Mouse (Mus musculus) layer of hippocampus, adult 9-10 months (tissue): ENCODE results near the gene Ddx52.

ENCODE experiments used
- DNase-seq: peaks from one replicate; pipeline ENCODE4 v3.0.0; 2022; ENCODE audit warnings: low spot score

Ddx52 gene

DNA sequence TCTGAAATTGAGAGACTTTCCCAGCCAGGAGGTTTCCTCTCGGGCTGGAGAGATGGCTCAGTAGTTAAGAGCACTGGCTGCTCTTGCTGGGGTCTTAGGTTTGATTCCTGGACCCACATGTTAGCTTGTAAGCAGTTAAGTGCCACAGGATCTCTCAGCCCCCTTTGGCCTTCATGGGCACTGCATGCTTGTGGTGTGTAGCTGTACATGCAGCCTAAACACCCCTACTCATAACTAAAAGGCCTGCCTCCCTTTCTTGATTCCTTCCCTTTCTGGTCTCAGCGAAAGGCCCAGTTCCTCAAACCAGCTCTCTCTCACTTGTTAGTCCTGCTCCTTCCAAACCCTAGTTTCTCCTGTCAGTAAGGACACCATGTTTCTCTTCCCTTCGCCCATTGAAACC lies 27.2 kb downstream of the Ddx52 start:
- DNase-seq = no peak

DNA sequence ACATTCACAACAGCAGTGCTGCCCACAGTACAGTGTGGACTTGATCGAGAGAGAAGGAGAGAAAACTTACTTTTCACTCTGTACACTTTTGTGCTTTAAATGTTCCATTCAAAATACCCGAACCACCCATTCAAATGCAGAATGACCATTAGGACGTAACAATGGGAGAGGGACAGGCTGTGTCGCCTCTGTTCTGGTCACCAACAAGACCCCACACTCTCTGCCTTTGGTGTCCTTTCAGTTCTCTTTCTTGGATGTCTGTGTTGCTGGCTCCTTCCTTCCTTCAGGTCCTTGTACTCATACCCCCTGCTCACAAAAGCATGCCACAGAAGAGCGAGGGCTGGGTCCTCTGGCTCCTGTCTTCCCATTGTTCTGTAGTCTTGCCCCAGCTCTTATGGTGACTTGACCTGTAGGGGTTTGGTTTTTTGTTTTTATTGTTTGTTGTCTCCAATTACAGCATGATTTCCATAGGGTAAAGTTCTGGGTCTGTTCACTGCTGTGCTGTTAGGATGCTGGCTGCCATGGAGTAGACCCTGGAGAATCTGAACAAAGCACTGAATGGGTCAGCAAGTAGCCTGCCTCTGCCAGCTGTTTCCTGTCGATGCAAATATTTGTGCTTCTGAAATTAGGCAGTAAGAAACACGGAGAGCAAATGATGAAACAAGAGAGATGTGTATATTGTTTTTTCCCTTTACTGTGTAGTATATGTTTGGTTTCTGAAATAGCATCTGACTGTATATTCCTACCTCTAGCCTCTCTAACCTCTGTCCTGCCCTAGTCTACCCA lies 32.9 kb downstream of the Ddx52 start:
- DNase-seq = no peak

DNA sequence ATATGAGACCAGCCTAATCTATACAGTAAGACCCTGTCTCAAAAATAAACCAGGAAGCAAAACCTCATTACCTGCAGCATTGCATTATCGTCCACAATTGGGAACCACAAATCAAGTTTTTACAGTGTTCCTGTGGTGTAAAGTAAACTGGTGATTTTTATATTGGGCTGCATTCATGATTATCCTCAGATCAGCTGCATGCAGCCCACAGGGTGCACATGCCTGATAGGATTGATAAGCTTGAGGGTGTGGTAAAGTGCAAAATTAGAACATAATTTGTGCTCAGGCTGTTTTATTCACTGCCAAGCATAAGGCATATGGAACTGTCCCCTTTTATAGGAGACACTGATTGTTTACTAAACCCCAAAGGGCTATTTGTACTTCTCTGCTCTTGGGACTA lies 33.6 kb downstream of the Ddx52 start:
- no peak for DNase-seq

DNA sequence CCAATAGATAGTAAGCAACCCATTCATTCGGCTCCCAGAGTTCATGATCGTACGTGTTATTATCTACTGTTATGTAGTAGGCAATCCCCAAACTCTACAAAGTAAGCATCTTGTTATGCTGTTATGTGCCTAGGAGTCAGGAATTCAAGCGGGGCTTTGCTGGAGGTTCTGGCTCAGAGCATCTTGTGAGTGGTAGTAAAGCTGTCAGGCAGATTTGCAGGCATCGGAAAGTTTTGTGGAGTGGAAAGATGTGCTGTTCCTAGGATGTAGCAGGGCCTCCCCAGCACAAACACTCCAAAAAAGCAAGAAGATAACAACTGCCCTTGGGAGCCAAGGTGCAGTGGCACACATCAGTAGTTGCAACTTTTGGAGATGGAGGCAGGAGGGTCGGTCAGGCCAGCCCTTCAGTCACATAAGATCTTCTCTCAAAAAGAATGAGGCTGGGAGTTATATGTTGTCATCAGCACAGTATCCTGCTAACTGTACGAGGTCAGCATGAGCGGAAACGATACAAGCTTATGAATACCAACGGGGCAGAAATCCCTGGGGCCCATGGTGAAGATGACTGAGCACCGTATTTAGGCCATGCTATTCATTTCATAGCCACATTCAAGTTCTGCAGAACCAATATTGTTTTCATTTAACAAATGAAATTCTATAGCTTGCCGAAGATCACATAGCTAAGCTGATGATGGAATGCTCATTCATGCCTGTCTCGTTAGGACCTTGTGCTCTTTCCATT lies 34.5 kb downstream of the Ddx52 start:
- no peak for DNase-seq

DNA sequence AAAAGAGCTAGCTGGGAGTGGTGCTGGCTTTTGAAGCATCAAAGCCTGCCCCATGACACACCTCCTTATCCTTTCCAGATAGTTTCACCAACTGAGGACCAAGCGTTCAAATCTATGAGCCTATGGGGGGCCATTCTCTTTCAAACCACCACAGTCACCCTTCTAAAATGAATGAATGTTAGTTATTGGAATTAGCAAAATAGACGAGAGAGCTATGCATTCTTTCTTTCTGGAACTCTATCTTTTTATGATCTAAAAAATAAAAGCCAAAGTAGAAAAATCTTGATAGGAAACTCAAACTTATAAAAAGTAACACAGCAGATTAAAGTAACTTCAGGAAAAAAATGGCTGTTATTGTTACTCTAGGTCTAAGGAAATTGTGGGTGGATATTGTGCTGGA lies 35.9 kb downstream of the Ddx52 start:
- DNase-seq = no peak

DNA sequence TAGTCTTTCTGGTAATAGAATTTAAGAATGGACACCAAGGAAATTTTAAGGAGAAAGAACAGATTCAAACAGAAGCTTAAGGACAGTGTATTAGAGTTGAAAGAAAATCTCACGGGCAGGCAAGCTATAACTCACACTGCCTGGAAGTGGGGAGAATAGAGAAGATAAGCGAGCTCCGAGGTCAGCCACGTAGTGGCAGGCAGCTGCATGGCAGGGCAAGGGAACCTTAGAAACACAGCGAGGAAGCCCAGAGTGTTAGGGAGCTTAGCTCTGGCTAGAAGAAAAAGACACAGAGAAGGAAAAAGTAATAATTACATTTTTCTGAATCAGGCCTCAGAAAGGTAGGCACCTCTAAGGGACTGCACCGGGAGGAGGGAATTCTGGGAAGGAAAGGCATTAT lies 38.1 kb downstream of the Ddx52 start:
- DNase-seq = no peak

DNA sequence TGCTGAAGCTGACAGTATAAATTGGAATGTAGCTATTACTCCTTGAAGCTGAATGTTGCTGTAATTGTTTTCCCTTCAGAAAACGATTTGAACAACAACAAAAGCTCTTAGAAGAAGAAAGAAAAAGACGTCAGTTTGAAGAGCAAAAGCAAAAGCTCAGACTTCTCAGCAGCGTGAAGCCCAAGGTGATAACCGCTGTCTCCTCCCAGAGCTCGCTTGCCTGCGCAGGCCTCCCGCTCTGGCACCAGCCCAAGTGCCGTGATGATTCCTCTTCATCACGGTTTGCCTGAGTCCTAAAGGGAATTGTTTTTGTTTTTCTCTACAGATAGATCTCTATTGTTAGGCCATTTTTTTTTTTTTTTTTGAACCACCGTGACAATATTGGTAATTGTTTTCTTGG lies 39.5 kb downstream of the Ddx52 start:
- DNase-seq = no peak

DNA sequence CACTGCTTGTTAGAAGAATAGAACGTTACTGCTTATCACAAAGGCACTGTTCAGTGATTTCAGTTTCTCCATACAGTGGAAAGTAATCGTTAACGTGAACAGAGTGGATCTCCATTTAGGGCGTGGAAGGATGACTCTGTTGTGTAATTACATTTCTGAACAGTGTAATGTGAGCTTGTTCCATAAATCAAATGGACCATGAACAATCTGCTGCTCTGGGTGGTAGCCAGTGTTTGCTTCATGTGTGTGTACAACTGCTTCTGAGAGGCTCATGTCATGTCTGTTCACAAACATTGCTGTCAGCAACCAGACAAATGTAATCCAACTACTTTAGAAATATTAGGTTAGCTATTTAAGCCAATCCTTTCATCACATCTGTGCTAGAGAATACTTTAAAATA lies 49.8 kb downstream of the Ddx52 start:
- DNase-seq = no peak

DNA sequence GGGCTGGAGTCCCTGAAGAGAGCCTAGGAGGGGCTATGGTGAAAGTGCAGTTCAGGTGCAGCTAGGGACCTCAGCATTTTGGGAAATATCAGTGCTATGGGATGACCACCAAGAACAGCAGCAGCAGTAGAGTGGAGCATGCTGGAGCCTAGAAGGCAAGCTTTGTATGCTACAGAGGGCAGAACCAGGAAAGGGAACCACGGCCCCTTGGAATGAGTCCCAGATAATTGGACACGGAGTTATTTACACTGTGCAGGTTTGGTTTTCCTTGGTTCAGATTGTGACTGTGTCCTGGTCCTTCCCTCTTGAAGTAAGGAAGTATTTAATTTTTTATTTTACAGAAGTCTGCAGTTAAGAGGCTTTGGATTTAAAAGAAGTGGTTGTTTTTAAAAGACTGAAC lies 51.6 kb downstream of the Ddx52 start:
- no peak for DNase-seq

DNA sequence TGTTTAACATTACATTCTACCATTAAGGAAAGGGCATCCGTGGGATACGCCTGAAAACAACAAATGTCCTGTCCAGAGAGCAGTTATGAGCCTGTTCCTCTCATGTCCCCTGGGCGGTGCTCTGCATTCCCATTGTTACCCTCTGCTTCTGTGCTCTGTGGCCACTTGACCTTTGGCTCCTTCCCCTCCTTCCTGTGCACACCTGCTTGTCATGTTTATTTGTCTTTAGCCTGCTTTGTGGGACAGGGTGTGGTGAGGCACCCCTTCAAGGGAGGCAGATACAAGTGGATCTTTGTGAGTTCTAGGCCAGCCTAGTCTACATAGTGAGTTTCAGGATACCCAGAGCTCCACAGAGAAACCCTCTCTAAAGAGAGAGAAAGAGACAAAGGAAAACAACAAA lies 52.6 kb downstream of the Ddx52 start:
- no peak for DNase-seq

DNA sequence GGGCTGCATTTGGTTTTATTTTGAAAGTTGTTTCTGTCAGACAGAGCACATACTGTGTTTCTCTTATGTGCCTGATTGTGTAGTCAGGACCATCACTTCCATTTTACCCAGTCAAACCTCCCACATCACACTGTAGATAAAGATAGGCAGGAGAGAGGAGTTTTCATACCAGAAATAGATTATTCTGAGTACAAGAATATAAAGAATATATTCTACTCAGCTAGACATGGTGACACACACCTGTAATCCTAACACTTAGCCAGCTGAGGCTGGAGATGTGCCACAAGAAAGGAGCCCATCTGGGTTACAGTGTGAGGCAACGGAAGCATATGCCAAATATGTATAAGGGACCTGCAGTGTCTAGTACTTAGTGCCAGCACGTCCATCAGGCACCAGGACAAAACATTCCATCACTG lies 53.7 kb downstream of the Ddx52 start:
- DNase-seq = no peak

DNA sequence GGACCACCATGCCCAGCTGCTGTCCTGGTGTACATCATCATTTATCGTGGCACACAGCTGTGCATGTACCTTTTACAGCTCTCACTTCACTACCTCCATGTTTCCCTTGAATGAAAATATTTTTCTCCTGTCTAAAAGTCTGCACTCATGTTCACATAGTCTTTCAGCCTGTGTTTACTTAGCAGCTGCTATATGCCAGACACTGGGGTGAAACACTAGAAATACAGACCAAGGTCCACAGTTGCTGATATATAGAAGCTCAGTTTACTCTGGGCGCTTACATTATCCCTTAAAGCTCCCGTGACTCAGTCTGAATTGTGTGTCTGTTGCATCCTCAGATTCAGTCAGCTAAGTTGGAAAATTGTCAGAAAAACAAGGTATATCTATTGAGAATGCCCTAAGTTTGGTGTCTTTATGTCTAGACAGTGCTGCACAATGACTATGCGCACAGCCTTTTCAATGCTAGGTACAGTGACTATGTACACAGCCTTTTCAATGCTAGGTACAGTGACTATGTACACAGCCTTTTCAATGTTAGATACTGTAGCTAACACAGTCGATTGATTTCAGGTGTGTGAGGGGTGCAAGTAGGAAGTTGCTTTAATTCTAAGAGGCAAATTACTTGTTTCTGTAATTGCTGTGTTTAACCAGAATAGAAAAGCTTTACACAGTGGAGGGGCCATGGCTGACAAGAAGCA lies 55.5 kb downstream of the Ddx52 start:
- no peak for DNase-seq

DNA sequence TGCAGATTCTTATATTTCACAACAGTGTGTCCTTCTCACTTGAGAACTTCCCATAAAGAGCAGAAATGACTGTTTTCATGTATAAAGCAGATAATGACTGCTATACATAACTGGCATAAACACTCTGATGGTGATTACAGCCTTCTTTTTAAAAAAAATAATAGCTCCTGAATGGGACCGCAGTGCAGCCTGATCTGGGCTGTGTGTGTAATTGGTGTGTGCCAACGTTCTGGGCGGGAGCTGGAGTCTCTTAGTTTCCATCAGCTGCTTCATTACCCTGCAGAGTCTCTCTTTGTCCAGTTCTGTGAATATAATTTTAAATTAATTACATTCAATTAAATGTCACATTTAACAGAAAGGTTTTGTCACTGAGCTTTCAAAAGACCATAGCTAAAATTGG lies 57.1 kb downstream of the Ddx52 start:
- DNase-seq = no peak

DNA sequence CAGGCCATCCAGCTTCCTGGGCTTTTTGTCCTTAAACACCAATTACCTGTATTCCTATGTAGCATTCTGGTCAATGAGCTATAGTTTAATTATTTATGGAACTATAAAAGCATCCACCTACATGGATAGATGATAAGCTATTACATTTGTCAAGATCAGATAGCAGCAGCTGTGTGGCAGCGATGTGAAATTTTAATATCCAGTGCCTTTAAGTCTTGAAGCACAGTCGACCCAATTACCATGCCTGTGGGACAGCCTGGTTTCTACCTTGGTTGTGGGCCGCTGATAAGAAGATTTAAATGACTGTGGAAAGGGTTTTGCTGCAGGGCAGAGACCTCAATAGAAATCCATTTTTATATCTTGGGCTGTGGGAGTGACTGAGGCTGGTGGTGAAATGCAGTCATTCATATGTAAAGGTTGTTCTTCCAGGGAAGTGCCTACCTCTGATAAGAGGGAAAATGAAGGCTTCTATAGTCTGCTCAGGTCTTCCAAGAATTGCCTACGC lies 57.6 kb downstream of the Ddx52 start:
- DNase-seq = no peak

DNA sequence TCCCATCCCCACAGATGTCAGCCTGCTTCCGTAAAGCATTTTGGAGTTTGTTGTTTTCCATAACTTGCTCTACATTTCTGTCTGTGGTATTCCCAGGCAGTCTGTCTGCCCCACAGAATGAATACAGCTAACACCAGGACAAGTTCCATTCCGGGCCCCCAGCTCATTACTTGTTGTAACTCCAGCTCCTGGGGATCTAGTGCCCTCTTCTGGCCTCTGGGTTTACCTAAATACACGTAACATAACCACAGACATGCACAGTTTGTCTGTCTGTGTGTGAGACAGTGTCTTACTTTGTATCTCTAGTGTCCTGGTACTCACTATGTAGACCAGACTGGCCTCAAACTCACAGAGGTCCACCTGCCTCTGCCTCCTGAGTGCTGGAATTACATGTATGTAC lies 59.4 kb downstream of the Ddx52 start:
- no peak for DNase-seq

DNA sequence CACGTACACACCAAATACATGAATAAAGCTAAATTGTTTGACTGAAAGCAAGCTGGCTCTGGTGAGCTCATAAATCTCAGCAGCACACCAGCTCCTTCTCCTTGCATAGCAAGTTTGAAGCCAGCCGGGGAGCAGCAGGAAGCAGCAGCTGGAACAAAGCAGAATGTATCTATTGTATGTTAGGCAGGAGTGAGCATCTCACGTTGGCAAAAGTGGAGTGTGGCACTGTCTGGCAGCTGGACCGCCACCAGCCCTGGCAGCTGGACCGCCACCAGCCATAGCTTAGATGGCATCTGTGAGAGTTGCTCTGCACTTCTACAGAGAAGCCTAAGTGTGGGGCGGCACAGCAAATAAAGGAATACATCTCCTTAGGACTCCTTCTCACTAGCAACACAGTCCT lies 62.1 kb downstream of the Ddx52 start:
- no peak for DNase-seq

DNA sequence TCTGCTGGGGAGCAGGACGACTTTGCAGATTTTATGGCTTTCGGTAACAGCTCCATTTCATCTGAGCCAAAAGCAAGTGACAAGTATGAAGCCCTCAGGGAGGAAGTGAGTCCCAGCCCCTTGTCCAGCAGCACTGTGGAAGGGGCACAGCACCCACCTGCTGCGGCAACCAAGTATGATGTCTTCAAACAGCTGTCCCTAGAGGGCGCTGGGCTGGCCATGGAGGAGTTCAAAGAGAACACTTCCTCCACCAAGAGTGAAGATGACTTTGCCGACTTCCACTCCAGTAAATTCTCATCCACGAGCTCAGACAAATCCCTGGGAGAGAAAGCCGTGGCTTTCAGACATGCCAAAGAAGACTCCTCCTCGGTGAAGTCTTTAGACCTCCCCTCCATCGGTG lies 67.1 kb downstream of the Ddx52 start:
- no peak for DNase-seq

DNA sequence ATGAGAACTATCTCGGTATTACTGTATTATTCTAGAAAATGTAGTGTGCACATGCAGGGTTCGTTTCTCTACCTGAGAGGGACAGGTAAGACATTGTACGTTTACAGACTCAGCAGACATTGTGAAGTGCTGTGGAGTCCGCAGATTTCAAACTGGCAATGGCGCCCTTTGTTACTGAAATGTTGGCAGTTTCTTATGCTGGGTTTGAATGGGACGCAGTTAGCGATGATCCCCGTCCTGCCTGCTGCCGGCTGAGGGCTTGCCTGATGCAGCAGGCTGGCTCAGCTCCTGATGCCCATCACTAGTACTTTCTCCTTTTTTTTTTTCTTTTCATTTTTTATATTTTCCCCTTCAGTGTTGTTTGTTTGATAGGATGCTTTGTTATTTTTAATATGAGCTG lies 68.5 kb downstream of the Ddx52 start:
- DNase-seq = no peak

DNA sequence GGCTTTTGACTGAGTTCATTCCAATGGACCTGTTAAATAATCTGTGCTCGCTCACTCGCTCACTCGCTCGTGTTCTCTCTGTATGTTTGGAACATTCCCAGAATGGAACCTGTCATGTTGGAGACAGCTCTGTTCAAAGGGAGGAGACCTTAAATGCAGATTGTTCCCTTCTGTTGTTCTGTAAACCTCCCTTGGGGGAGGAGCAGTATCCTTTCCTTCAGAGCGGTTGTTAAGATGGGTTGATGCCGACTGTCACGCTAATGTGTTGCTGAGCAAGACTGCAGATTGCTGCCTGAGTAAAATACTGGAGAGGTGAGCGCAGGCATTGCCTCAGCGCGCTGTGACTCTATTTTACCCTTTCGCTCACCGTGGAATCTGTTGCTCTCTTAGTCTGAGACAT lies 69.2 kb downstream of the Ddx52 start:
- no peak for DNase-seq

DNA sequence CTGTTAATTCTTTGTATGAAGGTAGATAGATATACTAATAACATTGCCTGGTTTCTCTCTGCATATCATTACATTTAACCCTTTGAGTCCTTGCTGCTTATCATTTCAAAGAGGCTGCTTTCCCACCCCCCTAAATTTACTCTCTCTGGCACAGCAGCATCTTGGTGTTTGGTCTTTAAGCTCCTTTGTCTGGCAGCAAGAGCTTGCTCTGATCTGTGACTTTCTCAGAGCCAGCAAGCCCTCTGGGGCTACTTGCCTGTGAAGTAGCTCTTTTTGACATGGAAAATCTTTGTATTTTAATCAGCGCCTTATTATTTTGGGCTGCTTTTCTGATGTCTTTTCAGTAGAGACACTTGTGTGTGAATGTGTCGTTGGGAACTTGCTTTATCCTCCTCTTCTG lies 69.7 kb downstream of the Ddx52 start:
- DNase-seq = no peak
